Mouse (Mus musculus) forebrain, embryonic 13.5 days (tissue): ENCODE data around the gene Rpl4. TPM values are rescaled to one million over a fixed set of nuclear protein-coding genes. Genes with fewer than 3 reads are reported as not detected.

ENCODE experiments used
- ATAC-seq: fragments of 200-750 bp; cut with Nextera tagmentation; 2 replicates; pipeline ENCODE4 v1.8.0; 2017
- H3K27ac ChIP-seq: fragments of 300-500 bp; sonication (generic); 2 replicates; pipeline ENCODE4 v1.5.1; 2015; ENCODE audit warnings: inconsistent platforms, mild to moderate bottlenecking, moderate library complexity
- H3K27me3 ChIP-seq: fragments of 300-500 bp; sonication (generic); 2 replicates; pipeline ENCODE4 v1.6.1; 2015; ENCODE audit warnings: mild to moderate bottlenecking, inconsistent platforms
- H3K36me3 ChIP-seq: fragments of 300-500 bp; sonication (generic); 2 replicates; pipeline ENCODE4 v1.6.1; 2015; ENCODE audit warnings: mild to moderate bottlenecking, inconsistent platforms; ENCODE audit not compliant: poor library complexity, severe bottlenecking
- H3K4me1 ChIP-seq: fragments of 300-500 bp; sonication (generic); 2 replicates; pipeline ENCODE4 v1.6.1; 2015; ENCODE audit warnings: inconsistent platforms
- H3K4me2 ChIP-seq: fragments of 300-500 bp; sonication (generic); 2 replicates; pipeline ENCODE4 v1.6.1; 2015; ENCODE audit warnings: inconsistent platforms, mild to moderate bottlenecking, moderate library complexity
- H3K4me3 ChIP-seq: fragments of 300-500 bp; sonication (generic); 2 replicates; pipeline ENCODE4 v1.5.1; 2015; ENCODE audit warnings: mild to moderate bottlenecking, inconsistent platforms
- H3K9ac ChIP-seq: fragments of 300-500 bp; sonication (generic); 2 replicates; pipeline ENCODE4 v1.6.1; 2015; ENCODE audit warnings: mild to moderate bottlenecking, inconsistent platforms
- H3K9me3 ChIP-seq: fragments of 300-500 bp; sonication (generic); replicated peaks from 2 replicates; pipeline ENCODE4 v1.6.1; 2016; ENCODE audit warnings: inconsistent platforms
- WGBS: fragments of 180-500 bp; shearing (Covaris S2); methylation state at CpG from one replicate; pipeline ENCODE4 v1.1.7; 2015; 5-methylcytosine and 5-hydroxymethylcytosine counted together
- microRNA-seq: library from miRNA; unstranded; fragments of <30 nt; microRNA quantifications from one replicate; pipeline ENCODE4, GENCODE M21; 2016
- polyA plus RNA-seq: library from polyadenylated mRNA; unstranded; fragments of >200 nt; fragmentation: Nextera tagmentation; extraction: Ambion mirVana; gene quantifications from 2 replicates; pipeline ENCODE4 v1.2.1, GENCODE M21; 2015

Gene Rpl4
- polyA plus RNA-seq, 1 experiment from 2014 or later: 817 TPM

DNA sequence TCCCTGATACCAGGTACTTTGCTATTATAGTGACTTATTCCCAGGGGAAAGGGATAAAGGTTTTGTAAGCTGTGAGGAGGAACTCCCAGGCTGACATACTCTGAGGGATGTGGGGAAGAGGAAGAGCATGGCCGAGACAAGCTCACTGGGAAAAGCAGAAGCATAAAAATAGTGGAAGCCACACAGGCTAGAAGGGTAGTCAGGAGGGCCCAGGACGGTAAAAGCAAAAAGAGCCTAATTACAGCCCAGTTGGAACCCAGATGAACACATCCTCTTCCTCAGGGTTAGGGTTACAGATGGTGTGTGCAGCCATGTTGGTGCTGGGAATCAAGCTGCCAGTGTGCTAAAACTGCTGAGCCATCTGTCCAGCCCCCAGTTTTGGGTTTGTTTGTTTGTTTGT is 48.9 kb downstream of the Rpl4 start:
- Histone ChIP-seq H3K4me2 (no peak overlapping the region), H3K4me1 (peaks cover 6% of the 10 kb centered on the region; the same call in 1 of the 2 replicates), H3K4me3 (no peak overlapping the region), H3K36me3 (no peaks in the 10 kb centered on the region), H3K27me3 (no peaks in the 10 kb centered on the region), H3K9ac (no peak overlapping the region), H3K27ac (no peak overlapping the region), H3K9me3 (no peaks in the 10 kb centered on the region)
- 65% methylated on average over 2 of the region's 2 CpGs for WGBS
- no peak for ATAC-seq

DNA sequence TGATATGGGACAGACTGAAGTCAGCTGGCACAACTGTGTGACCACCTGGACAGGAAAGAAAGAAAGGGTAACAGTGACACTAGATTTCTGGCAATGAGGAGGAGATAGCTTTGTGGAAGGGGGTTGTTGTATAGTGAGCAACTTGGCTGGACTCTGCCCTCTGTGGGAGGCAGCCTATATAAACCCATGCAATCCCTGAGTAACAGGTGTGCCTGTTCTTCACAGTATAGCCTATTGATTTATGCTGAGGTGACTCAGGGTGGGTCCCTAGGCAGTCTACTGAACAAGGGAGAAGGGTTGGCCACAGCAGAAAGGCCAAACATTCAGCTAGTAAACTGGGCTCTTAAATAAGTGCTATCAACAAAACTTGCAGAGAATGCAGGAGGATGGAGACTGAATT is 52.6 kb downstream of the Rpl4 start:
- Histone ChIP-seq H3K9ac (no peak overlapping the region), H3K4me3 (no peak overlapping the region), H3K27me3 (no peaks in the 10 kb centered on the region), H3K27ac (no peak overlapping the region), H3K4me2 (no peak overlapping the region), H3K9me3 (no peaks in the 10 kb centered on the region), H3K4me1 (peaks cover 9% of the 10 kb centered on the region; the same call in 1 of the 2 replicates), H3K36me3 (no peaks in the 10 kb centered on the region)
- no peak for ATAC-seq

DNA sequence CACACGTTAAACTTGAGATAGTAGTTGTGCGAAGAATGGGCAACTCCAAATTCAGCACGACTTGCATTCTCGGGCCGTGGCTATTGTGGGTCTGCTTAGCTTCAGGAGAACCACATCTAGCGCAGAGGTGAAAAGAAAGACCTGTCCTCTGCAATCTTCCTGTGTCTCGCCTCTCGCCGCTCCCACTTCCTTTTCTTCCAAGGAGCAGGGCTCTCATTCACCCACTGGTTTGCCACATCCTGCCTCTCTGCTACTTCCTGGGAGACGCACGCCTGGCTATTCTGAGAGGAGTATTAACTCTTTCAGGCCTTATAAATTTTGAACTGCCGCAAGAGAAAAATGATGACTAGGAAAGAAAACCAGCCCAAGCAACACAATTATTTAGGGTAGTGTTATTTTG is 54.6 kb downstream of the Rpl4 start:
- H3K9ac ChIP-seq: no peak overlapping the region
- H3K4me3 ChIP-seq: no peak overlapping the region
- no peak overlapping the region for H3K4me2 ChIP-seq
- H3K27ac ChIP-seq: no peak overlapping the region
- H3K36me3 ChIP-seq: no peaks in the 10 kb centered on the region
- ATAC-seq: no peak
- no peaks in the 10 kb centered on the region for H3K9me3 ChIP-seq
- H3K27me3 ChIP-seq: no peaks in the 10 kb centered on the region
- H3K4me1 ChIP-seq: peaks cover 26% of the 10 kb centered on the region
- WGBS: 91% methylated on average over 12 of the region's 12 CpGs

Small RNA genes lying within 50 kb of the gene (microRNA-seq; reads per million reads assigned to microRNA genes)
- not detected for gene Gm24106

Other genes with a start within 250 kb of the Rpl4 start
- gene Smad6, start 151.3 kb upstream of the Rpl4 start, polyA plus RNA-seq: 1.6 and 1.7 TPM in 2 replicates
- not detected in 2 replicates for gene Lctl, start 56.2 kb upstream of the Rpl4 start, polyA plus RNA-seq
- 16.7 and 20.6 TPM in 2 replicates for gene Zwilch, start 271 bp upstream of the Rpl4 start, polyA plus RNA-seq
- gene Snapc5, start 5.9 kb downstream of the Rpl4 start, polyA plus RNA-seq: 42.2 and 45.9 TPM in 2 replicates
- 2.4 and 2.8 TPM in 2 replicates for gene Uchl4, start 61.8 kb downstream of the Rpl4 start, polyA plus RNA-seq
- gene Map2k1, start 80.3 kb downstream of the Rpl4 start, polyA plus RNA-seq: 40.3 and 42.6 TPM in 2 replicates
- 243 and 245 TPM in 2 replicates for gene Tipin, start 108.2 kb downstream of the Rpl4 start, polyA plus RNA-seq
- 19.4 and 21.7 TPM in 2 replicates for gene Dis3l, start 167.9 kb downstream of the Rpl4 start, polyA plus RNA-seq
- 5.2 and 6.4 TPM in 2 replicates for gene Megf11, start 212.3 kb downstream of the Rpl4 start, polyA plus RNA-seq